Mouse (Mus musculus): Measurements from ENCODE around the gene BC052040.

The BC052040 gene

DNA sequence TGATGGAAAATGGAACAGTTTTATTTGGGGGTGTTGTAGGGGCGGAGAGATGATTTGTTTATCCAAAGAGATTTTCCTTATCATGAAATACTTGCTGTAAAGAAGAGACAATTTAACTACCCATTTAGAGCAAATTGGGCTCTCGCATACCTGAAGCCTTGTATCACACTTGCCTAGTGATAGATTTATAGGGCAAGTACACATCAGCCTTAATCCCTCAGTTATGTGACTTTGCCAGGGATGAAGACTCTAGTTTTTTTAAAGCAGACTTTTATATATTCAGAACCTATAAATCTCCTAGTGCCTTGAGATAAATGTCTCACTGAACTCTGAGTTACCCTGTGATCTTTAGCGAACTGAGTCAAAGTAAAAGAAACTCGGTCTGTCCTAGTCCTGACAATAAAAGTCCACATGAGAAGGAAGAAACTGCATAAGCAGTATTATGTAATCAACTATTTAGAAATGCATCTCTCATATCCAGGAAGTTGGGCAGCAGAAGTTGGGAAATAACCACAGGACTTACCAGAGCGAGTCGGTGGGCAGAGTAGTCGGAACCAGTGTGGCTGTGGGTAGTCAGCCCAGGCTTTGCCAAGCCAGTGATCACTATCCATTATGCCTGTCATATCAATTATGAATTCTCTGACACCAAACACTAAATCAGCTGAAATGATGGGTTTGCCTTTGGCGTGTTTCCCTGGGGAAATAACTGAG, 183.2 kb downstream of the BC052040 start:
- no peak for DNase-seq (ENCODE audit: extremely low spot score, low spot score)

DNA sequence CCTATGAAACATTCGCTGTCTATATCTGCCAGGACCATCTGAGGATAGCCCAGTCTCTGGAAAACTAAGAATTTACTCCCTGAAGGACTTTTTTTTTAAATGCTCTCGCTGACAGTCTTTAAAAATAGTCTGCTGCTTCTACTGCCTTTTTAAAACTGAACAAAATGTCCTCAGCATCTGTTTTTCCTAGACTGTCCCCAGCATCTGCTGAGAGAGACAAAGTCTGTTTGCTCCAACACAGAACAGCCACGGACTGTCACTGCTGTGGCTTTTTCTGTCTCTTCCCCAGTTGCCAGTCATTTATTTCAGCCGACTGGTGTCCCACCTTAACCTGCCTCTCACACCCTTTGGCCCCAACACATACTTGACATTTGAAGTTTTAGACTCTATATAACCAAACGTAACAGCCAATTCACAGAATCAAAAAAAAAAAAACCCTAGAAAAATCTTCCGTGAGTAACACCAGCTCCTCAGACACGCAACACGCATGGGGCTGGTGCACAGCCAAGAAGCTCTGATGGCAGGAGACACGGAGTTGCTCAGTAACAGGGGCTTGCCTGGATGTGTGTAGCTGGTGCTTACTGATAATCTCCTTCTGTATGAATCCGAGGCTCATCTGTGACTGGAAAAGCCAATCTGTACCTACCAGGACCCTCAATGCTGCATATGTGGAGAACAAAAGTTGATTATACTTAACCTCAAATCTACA, 188.2 kb downstream of the BC052040 start:
- DNase-seq (ENCODE audit: extremely low spot score, low spot score), result no peak

DNA sequence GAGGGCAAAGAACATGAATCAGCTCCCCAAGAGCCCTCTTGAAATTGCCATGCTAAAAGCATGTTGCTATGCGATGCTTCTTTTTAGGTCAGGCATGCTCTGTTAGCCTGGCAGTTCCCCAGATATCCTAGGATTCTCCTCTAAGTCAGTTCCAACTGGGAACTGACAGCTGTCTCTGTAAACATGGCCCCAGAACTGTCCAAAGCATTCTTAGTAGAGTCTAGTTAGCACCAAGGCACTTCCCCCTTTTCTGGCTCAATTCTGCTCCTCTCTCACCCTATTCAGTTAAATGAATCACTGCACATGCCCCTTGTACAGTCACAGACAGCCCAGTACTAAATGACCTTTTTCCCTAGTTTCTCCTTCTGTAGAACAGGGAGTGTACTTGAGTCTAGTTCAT, 191.2 kb downstream of the BC052040 start:
- DNase-seq (ENCODE audit: extremely low spot score, low spot score), result no peak

DNA sequence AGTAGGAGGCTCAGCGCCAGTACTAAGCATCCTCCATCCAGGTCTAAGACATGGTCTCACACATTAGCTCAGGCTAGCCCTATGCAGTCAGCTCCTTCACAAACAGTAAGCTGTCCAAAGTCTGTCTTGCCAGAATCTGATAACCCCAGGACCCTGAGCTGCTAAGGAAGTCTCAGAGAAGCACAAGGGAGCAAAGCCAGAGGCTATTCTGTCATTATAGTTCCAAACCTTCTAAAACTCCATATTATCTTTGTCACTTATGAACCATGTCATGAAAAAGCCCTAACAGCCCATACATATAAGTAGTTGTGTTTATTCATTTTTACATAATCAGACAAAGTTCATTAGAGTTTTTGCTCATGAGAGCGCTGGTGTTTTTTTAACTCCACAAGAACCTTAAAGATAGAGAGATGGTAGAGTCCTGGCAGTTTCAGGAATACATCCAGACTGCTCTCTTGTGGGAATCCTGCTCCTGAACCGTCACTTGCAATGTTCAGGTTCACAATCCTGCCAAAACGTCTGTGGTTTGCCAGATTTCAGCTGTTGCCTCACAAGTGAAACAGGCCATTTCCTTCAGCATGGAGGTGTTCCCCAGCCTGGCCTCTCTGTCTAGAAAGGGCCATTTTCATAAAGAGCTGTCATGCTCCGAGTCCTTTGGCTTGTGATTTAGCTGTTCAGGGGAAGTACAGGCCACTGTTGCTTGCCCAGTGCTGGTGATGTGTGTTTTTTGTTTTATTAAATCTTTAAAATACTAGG, 192.8 kb downstream of the BC052040 start:
- no peak for DNase-seq (ENCODE audit: extremely low spot score, low spot score)

DNA sequence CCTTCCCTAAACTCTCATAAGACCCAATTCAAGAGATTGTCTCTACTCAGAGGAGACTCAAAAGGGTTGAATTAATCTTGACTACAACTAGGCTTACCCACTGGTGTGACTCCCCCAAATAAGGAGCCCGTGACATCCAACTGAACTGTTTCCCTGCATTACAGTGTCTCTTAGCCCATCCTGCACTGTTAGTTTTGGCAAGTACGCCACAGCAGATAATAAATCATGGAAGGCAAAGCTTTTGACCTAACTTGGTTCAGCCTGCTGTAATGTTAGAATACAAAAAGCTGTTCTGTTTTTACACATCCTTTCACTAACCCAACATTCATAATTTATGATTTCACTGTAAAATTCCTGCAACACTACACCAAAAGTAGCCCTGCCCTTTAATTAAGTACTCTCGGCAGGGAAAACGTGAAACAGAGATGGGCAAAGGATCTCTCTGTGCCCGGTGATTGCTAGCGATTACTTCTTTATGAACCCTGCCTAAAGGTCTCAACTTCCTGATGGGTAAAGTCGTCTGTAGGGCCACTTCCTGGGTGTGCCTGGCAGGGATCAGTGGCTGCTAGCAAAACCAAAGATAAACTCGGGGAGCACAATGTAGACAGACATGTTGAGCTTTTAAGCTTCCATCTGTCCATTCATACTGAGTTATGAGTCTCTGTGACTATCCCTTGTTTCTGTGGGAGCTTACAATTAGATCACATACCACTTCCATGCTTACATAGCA, 194.1 kb downstream of the BC052040 start:
- no peak for DNase-seq (ENCODE audit: extremely low spot score, low spot score)

DNA sequence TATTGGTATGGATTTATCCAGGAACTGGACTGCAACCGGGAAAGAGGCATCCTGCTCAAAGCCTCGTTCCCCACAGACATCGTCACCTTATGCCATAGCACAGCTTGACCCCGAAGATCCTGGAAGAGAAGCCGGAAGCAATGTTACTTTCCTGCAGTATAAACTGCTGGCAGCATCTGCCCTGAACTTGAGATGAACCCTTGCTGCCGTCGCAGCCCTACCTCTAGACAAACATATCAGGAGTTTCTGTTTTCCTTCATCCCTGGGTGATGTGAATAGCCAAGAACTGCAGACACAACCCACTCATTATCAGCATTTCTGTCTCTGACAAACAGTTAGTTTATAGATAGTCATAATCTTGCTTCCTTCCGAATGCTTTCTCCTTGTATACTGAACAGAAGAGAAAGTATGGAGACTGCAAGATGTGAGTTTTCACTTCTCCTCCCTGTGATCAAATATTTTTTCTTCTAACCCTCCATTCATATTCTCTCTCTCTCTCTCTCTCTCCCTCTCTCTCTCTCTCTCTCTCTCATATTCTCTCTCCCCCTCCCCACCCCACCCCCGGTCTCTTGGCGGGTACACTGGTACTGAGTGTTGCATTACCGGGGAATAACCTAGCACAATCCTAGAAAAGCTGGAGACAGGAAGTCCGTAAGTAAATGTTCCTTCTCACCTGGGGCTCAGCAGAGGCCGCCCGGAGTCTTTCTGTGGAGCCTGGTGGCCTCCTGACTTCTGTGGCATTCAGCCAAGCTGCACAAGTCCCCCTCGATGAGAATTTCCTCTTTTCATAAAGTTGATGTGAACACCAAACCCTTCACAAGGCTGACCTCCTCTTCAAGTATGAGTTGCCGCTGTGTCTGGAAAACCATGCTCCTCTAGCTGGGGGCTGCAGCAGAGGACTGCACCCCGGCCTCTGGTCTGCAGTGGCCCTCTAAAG, 195.7 kb downstream of the BC052040 start:
- peak; percentile 33 for DNase-seq (ENCODE audit: extremely low spot score, low spot score)

DNA sequence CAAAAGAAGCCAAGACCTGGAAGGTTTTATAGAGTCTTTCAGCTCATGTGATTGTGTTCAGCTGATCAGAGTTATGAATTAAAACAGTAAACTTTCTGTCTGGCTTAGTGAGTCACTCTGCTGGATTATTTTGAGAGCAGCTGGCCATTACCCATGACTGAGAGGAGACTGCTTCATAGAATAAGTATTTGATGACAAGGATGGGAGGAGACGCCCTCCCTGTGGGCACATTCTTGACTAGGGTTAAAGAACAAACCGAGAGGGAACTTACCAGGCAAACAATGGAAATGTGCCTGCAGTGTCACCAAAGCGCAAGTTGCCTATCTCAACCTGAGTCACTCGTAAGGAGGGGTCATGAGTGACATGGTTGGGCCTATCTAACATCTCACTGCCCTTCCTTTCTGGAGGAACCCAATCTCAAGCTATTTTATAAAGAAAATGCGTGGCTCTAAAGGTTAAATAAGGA, 199.1 kb downstream of the BC052040 start:
- no peak for DNase-seq (ENCODE audit: extremely low spot score, low spot score)

DNA sequence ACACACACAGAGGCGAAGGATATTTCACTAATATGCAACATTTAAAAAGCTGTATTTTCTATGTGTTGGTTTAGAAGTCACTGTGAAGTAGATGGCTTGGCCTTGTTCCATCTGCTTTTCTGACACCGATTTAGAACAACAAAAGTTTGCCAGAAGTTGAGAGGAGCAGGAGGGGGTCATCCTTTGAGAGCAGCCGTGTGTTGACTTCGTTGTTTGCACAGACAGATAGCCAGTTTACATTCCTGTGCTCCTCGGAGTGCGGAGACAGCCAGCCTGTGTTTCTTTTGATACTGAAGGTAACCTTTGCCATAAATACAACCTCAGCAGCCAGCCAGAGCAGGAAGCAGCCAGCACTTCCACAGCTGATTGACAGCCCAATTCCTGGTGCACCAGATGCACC, 204.2 kb downstream of the BC052040 start:
- DNase-seq (ENCODE audit: extremely low spot score, low spot score), result peak; percentile 12

DNA sequence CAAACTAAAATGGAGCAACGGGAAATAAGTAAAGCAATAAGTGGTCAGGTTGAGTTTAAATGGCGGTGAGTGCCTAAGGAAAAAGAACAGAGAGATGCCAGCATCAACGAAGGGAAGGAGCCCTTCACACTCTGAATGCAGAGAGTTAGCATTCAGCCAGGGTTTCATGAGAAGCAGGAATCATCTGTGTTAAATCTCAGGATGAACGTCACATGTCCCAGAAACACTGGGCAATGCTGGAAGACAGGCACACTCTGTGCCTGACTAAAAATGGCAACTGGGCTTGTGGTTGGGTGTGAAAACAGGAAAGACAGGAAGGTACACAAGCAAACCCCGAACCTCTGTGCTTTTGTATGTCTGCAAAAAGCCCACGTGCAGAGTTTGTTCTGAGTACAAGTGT, 217.3 kb downstream of the BC052040 start:
- no peak for DNase-seq (ENCODE audit: extremely low spot score, low spot score)

DNA sequence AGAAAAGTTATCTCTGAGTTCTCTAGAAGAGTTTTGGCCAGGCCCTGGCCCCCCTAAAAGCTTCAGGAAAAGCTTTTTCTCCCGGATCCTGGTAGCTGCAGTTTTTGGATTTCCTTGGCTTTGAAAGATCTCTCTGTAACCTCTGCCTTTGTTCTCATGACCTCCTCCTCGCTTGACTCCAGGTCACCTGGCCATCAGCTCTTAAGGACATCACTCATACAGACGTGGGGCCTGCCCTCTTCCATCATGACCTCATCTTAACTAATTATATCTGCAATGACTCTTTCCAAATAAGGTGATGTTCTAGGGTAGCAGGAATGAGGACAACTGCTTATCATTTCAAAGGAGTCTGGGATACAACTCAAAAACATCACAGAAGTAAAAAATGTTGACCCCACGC, 226.9 kb downstream of the BC052040 start:
- no peak for DNase-seq (ENCODE audit: extremely low spot score, low spot score)

DNA sequence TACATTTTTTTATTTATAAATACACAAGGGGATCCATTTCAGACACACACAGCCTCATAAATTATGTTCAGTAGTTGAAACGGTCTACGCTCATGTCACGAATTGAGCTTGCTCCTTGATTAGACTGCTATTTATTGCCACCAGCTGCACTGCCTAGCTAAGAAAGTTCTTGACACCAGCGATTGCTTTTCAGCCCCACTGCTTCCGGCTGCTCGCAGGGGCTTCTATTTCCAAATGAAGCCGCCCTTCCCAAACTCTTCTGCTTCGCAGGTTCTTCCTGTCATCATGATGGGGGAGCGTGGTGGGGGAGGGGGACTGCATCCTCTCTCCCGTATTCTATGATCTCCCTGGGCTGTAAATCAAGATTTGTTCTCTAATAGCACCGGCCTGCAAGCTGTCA, 231.8 kb downstream of the BC052040 start:
- peak; percentile 29 for DNase-seq (ENCODE audit: extremely low spot score, low spot score)

DNA sequence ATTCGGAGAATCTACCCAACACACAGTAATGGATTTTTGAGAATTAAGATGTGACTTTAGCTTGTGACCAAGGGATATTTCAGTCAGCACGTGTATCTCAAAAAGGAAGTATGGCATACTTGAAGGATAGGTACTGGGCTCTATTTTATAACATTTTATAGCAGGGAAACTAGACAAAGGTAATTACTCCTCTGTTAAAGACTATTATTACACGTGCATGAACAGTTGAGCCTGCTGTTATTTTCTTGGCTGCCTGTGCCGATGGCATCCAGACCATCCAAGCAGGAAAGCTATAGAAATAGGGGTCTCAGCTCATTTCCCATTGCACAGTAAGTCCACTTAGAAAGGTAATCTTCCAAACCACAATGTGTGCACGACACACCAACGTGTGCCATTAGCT, 232.2 kb downstream of the BC052040 start:
- no peak for DNase-seq (ENCODE audit: extremely low spot score, low spot score)

DNA sequence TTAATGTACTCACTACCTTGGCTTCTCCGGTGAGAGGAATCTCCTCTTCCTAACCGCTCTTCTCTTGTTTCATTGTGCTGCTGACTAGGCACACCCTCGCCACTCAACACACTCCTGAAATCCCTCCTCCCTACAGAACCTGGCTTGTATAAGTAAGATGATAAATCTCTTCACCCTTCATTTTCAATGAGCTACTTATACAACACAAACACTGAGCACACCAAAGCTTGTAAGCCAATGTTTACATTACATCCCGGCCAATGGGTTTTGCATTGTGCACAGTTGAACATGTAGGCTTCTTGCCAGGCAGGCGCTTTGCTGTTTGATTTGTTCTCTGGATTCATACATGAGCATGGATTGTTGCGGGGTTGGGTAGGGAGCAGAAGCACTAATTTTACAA, 236.4 kb downstream of the BC052040 start:
- no peak for DNase-seq (ENCODE audit: extremely low spot score, low spot score)

DNA sequence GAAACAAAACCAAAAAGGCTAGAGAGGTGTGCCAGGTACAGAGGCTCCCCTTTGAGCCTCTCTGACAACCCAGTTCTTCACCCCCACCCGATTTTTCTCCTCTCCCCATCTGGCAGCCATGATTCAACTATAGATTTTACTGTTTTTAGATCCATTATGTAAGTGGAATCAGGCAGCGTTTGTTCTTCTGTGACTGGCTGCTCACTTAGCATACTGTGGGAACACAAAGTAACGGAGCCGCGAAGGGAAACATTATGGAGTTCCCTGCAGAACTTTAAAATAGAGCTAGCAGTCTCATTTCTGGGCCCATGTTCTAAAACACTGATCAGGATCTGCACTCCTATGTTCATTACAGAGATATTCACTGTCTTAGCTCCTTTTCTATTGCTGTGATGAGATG, 240.8 kb downstream of the BC052040 start:
- no peak for DNase-seq (ENCODE audit: extremely low spot score, low spot score)
